8 mouse cellular contexts compared by ENCODE assay signal in the genomic region with DNA sequence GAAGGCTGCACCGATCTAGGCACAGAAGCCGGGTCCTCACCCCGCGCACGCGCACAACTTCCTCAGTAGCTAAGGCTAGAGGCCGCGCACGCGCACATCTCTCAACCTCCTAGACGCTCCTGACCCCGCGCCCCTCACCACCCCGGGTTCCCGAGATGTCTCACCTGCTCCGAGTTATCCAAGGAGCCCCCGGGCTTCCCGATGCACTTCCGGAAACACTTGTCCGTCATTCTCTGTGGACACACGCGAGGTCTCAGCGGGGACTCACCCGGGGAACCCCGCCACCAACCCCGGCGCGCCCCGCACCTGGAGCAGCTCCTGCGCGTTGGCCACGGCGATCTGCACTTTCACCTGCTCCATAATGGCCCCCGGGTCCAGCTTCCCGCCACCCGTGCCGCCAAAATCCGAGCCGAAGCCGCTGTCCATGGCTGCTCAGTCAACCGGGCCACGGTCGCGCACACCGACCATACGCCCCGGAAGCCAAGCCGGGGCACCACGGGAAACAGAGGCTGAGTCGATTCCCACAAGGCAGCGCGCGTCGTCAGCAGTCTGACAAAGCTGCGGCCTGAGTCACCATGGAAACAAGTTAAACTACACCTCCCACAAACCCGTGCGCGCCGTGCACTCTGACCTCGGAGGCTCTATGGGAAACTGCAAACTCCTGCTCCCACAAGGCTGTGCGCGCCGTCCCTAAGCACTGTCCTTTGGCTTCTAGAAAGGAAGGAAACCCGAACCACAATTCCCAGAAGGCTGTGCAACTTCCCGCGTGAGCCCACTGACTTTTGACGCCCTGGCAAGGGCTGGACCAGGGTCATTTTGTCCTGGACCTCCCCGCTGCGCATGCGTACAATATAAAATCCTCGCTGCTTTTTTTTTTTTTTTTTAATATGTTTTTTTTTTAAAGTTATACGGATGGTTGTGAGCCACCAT. TPM values are rescaled to one million over a fixed set of nuclear protein-coding genes. Genes with fewer than 3 reads are reported as not detected.
DNase-seq lines count a peak whose midpoint lies in the region; ATAC-seq lines count a peak whose summit lies in the region.

A gene (minus strand): TSS at position 652 of the 930 bp plus-strand sequence.

- peaks cover 20% of the 10 kb centered on the region for H3K79me2 ChIP-seq in macrophage (ENCODE audit: inconsistent target)

- peak; percentile 98 for DNase-seq in WW6 (ENCODE audit: low read depth, low spot score)
- DNase-seq in cerebellum, postnatal 4 days (ENCODE audit: low spot score in 2 of 2), result peak; percentile 90 to 96
- peak; percentile 99 for DNase-seq in gastrocnemius, adult 18-20 months (ENCODE audit: low spot score)
- peak; percentile 98 to 99 for DNase-seq in left cerebral cortex, adult 18-20 months (ENCODE audit: low spot score in 2 of 2)
- peak; percentile 100 for DNase-seq in right cerebral cortex, adult 18-20 months
- peak; percentile 92 for DNase-seq in urinary bladder, postnatal 10 days (ENCODE audit: low spot score)

- no peaks in the 10 kb centered on the region for H3K27me3 ChIP-seq in hindbrain, embryonic 16.5 days (replicated peaks; ENCODE audit: control insufficient read depth, insufficient read depth, low read length)

- H3K27ac ChIP-seq in hindbrain, embryonic 16.5 days (ENCODE audit: low read depth, low read length), result peak within 1 kb of the TSS; percentile 94
- peak within 1 kb of the TSS; percentile 51 for H3K27ac ChIP-seq in macrophage

- no peaks in the 10 kb centered on the region for H3K9me3 ChIP-seq in hindbrain, embryonic 16.5 days (ENCODE audit: control insufficient read depth, low read length)

- H3K9ac ChIP-seq in hindbrain, embryonic 16.5 days (ENCODE audit: low read depth, low read length), result peak within 1 kb of the TSS; percentile 94

- ATAC-seq in hindbrain, embryonic 16.5 days, result peak; percentile 96

- H3K4me2 ChIP-seq in hindbrain, embryonic 16.5 days (ENCODE audit: low read length), result peak within 1 kb of the TSS; percentile 70

- under 1% methylated on average over 71 of the region's 72 CpGs for WGBS in hindbrain, embryonic 16.5 days
- WGBS in macrophage (ENCODE audit: missing documents), result under 1% methylated on average over 70 of the region's 72 CpGs

- H3K4me1 ChIP-seq in hindbrain, embryonic 16.5 days (ENCODE audit: control insufficient read depth, insufficient read depth, low read depth, low read length), result peaks cover 14% of the 10 kb centered on the region

- H3K36me3 ChIP-seq in hindbrain, embryonic 16.5 days (ENCODE audit: control insufficient read depth, insufficient read depth, low read length), result peaks cover 40% of the 10 kb centered on the region
- 0 out of 2 replicates have a peak, but pooled peaks cover 4% of the 10 kb centered on the region for H3K36me3 ChIP-seq in macrophage (ENCODE audit: inconsistent target)

- H3K4me3 ChIP-seq in hindbrain, embryonic 16.5 days (ENCODE audit: low read length), result peak within 1 kb of the TSS; percentile 91
- peak within 1 kb of the TSS; percentile 74 for H3K4me3 ChIP-seq in macrophage (ENCODE audit: inconsistent target)

RNA-seq across cellular contexts. Expression of the gene that starts here (rescaled TPM):
- total RNA-seq in gastrocnemius, adult 18-20 months (2021), result 100 to 1,000 TPM; 109 to 127 TPM
- 314 and 364 TPM in 2 replicates for polyA plus RNA-seq in hindbrain, embryonic 16.5 days (2015; fragmentation: Nextera tagmentation; extraction: Ambion mirVana)
- 100 to 1,000 TPM; 131 to 136 TPM for total RNA-seq in left cerebral cortex, adult 18-20 months (2021)
- total RNA-seq in macrophage (2018; cell fraction: chromatin; rRNA removed), result 10 to 100 TPM in 23 of 26 experiments, 1 to 10 TPM in 3; 5.7 to 41.2 (median 21.0) TPM
- 100 to 1,000 TPM in 1 of 26 experiments, 10 to 100 TPM in 25; 56.5 to 101 (median 78.3) TPM for total RNA-seq in macrophage (2018; cell fraction: cytosol; rRNA removed)
- total RNA-seq in macrophage (2018; cell fraction: nucleus; rRNA removed), result 10 to 100 TPM; 14.0 to 62.1 (median 35.5) TPM
- 25.5 to 160 TPM (median 109 TPM) in 3 replicates for polyA plus RNA-seq in macrophage (2018)

Comparison
In these comparisons a context has a peak if more than half of its experiments do, and no peak if none do; other contexts are left out.
1. Peak in every context shown above with its lines: DNase-seq, ATAC-seq, H3K4me3 ChIP-seq and H3K27ac ChIP-seq.